Mouse (Mus musculus): ENCODE results near the gene Rps6ka5. TPM values are rescaled to one million over a fixed set of nuclear protein-coding genes. Genes with fewer than 3 reads are reported as not detected.
A peak's percentile ranks its signal among the peaks of the same experiment; 100 is the strongest.

Gene Rps6ka5
- polyA plus RNA-seq, 1 experiment from 2014 or later: 1.2 TPM

- Histone ChIP-seq H3K36me3 (ENCODE audit: control insufficient read depth, insufficient read depth) (no peaks in the 10 kb centered on the region), H3K4me3 (ENCODE audit: low read depth, low read length) (no peak overlapping the region), H3K4me2 (replicated peaks; ENCODE audit: low read depth) (no peak overlapping the region), H3K9me3 (ENCODE audit: control insufficient read depth) (no peaks in the 10 kb centered on the region), H3K27me3 (replicated peaks; ENCODE audit: control insufficient read depth, insufficient read depth, low read length) (no peaks in the 10 kb centered on the region), H3K4me1 (replicated peaks; ENCODE audit: control insufficient read depth, insufficient read depth, low read length) (no peaks in the 10 kb centered on the region), H3K9ac (ENCODE audit: low read depth, low read length) (no peak overlapping the region), H3K27ac (ENCODE audit: low read depth, low read length) (no peak overlapping the region)
- no peak for ATAC-seq
- no peak for TF ChIP-seq CTCF (IDR thresholded peaks at IDR 0.05; ENCODE audit: low read depth)
- whole genome bisulfite sequencing: 61% methylated on average over 14 of the region's 14 CpGs
These were observed 2.1 kb upstream of the Rps6ka5 start for GRCm38 (mm10) chr12:100728646-100729485.

- no peak overlapping the region for H3K4me2 ChIP-seq (replicated peaks; ENCODE audit: low read depth)
- no peaks in the 10 kb centered on the region; the same call in 1 of the 2 replicates for H3K4me1 ChIP-seq (replicated peaks; ENCODE audit: control insufficient read depth, insufficient read depth, low read length)
- TF ChIP-seq CTCF (IDR thresholded peaks at IDR 0.05; ENCODE audit: low read depth): no peak
- H3K9me3 ChIP-seq (ENCODE audit: control insufficient read depth): no peaks in the 10 kb centered on the region
- ATAC-seq: no peak
- WGBS: 43% methylated on average over 7 of the region's 7 CpGs
- H3K9ac ChIP-seq (ENCODE audit: low read depth, low read length): no peak overlapping the region
- H3K36me3 ChIP-seq (ENCODE audit: control insufficient read depth, insufficient read depth): no peaks in the 10 kb centered on the region
- no peaks in the 10 kb centered on the region for H3K27me3 ChIP-seq (replicated peaks; ENCODE audit: control insufficient read depth, insufficient read depth, low read length)
- no peak overlapping the region for H3K27ac ChIP-seq (ENCODE audit: low read depth, low read length)
- no peak overlapping the region for H3K4me3 ChIP-seq (ENCODE audit: low read depth, low read length)
These were observed 1.1 kb upstream of the Rps6ka5 start for GRCm38 (mm10) chr12:100727891-100728290.

- no peak overlapping the region for H3K27ac ChIP-seq (ENCODE audit: low read depth, low read length)
- H3K9ac ChIP-seq (ENCODE audit: low read depth, low read length): no peak overlapping the region
- H3K4me3 ChIP-seq (ENCODE audit: low read depth, low read length): peak overlapping the region; percentile 24; the same call in 1 of the 2 replicates
- no peak for ATAC-seq
- peak overlapping the region; percentile 88 for H3K4me2 ChIP-seq (replicated peaks; ENCODE audit: low read depth)
- no peak for TF ChIP-seq CTCF (IDR thresholded peaks at IDR 0.05; ENCODE audit: low read depth)
- no peaks in the 10 kb centered on the region; the same call in 1 of the 2 replicates for H3K4me1 ChIP-seq (replicated peaks; ENCODE audit: control insufficient read depth, insufficient read depth, low read length)
- H3K9me3 ChIP-seq (ENCODE audit: control insufficient read depth): no peaks in the 10 kb centered on the region
- 5% methylated on average over 17 of the region's 17 CpGs for WGBS
- H3K36me3 ChIP-seq (ENCODE audit: control insufficient read depth, insufficient read depth): no peaks in the 10 kb centered on the region
- no peaks in the 10 kb centered on the region for H3K27me3 ChIP-seq (replicated peaks; ENCODE audit: control insufficient read depth, insufficient read depth, low read length)
These were observed 1.4 kb downstream of the Rps6ka5 start for GRCm38 (mm10) chr12:100725458-100725786.

GRCm38 (mm10) chr12:100724606-100725457 lies 2.0 kb downstream of the Rps6ka5 start:
- H3K9ac ChIP-seq (ENCODE audit: low read depth, low read length): peak overlapping the region; percentile 77
- TF ChIP-seq CTCF (IDR thresholded peaks at IDR 0.05; ENCODE audit: low read depth): peak; percentile 73
- H3K27me3 ChIP-seq (replicated peaks; ENCODE audit: control insufficient read depth, insufficient read depth, low read length): no peaks in the 10 kb centered on the region
- no peaks in the 10 kb centered on the region for H3K36me3 ChIP-seq (ENCODE audit: control insufficient read depth, insufficient read depth)
- H3K27ac ChIP-seq (ENCODE audit: low read depth, low read length): peak overlapping the region; percentile 91
- peak; percentile 100 for ATAC-seq
- H3K4me1 ChIP-seq (replicated peaks; ENCODE audit: control insufficient read depth, insufficient read depth, low read length): no peaks in the 10 kb centered on the region; the same call in 1 of the 2 replicates
- H3K4me2 ChIP-seq (replicated peaks; ENCODE audit: low read depth): peak overlapping the region; percentile 88
- WGBS: under 1% methylated on average over 78 of the region's 85 CpGs
- peak overlapping the region; percentile 59 for H3K4me3 ChIP-seq (ENCODE audit: low read depth, low read length)
- H3K9me3 ChIP-seq (ENCODE audit: control insufficient read depth): no peaks in the 10 kb centered on the region

GRCm38 (mm10) chr12:100724182-100724581 lies 2.6 kb downstream of the Rps6ka5 start:
- H3K27ac ChIP-seq (ENCODE audit: low read depth, low read length): peak overlapping the region; percentile 91; the same call in 1 of the 2 replicates
- no peaks in the 10 kb centered on the region for H3K36me3 ChIP-seq (ENCODE audit: control insufficient read depth, insufficient read depth)
- no peaks in the 10 kb centered on the region for H3K27me3 ChIP-seq (replicated peaks; ENCODE audit: control insufficient read depth, insufficient read depth, low read length)
- no peak for TF ChIP-seq CTCF (IDR thresholded peaks at IDR 0.05; ENCODE audit: low read depth)
- no peaks in the 10 kb centered on the region; the same call in 1 of the 2 replicates for H3K4me1 ChIP-seq (replicated peaks; ENCODE audit: control insufficient read depth, insufficient read depth, low read length)
- peak overlapping the region; percentile 59 for H3K4me3 ChIP-seq (ENCODE audit: low read depth, low read length)
- ATAC-seq: no peak
- peak overlapping the region; percentile 88 for H3K4me2 ChIP-seq (replicated peaks; ENCODE audit: low read depth)
- H3K9ac ChIP-seq (ENCODE audit: low read depth, low read length): peak overlapping the region; percentile 77
- WGBS: 3% methylated on average over 8 of the region's 8 CpGs
- H3K9me3 ChIP-seq (ENCODE audit: control insufficient read depth): no peaks in the 10 kb centered on the region

- H3K27me3 ChIP-seq (replicated peaks; ENCODE audit: control insufficient read depth, insufficient read depth, low read length): no peaks in the 10 kb centered on the region
- ATAC-seq: no peak
- H3K4me2 ChIP-seq (replicated peaks; ENCODE audit: low read depth): no peak overlapping the region
- H3K27ac ChIP-seq (ENCODE audit: low read depth, low read length): no peak overlapping the region
- no peak overlapping the region for H3K4me3 ChIP-seq (ENCODE audit: low read depth, low read length)
- 70% methylated on average over 3 of the region's 3 CpGs for WGBS
- no peak for TF ChIP-seq CTCF (IDR thresholded peaks at IDR 0.05; ENCODE audit: low read depth)
- no peaks in the 10 kb centered on the region; the same call in 1 of the 2 replicates for H3K4me1 ChIP-seq (replicated peaks; ENCODE audit: control insufficient read depth, insufficient read depth, low read length)
- no peaks in the 10 kb centered on the region for H3K9me3 ChIP-seq (ENCODE audit: control insufficient read depth)
- no peaks in the 10 kb centered on the region for H3K36me3 ChIP-seq (ENCODE audit: control insufficient read depth, insufficient read depth)
- no peak overlapping the region for H3K9ac ChIP-seq (ENCODE audit: low read depth, low read length)
These were observed 6.0 kb downstream of the Rps6ka5 start for GRCm38 (mm10) chr12:100720801-100721200.

Measured in intestine, postnatal 0 days (tissue).